Mouse (Mus musculus): ENCODE measurements around the gene Epc2.
"Not testable (repeated sequence)": the region's sequence is repeated elsewhere in the genome, so short reads cannot be mapped to it uniquely, and the experiment has no call there.

Gene Epc2

GRCm38 (mm10) chr2:49471641-49472355 is 20.5 kb downstream of the Epc2 start:
- DNase-seq (ENCODE audit: low spot score): no peak

GRCm38 (mm10) chr2:49472443-49472842 is 21.2 kb downstream of the Epc2 start:
- DNase-seq (ENCODE audit: low spot score): no peak

- no peak for DNase-seq (ENCODE audit: low spot score)
Observed at GRCm38 (mm10) chr2:49482146-49482545, 30.9 kb downstream of the Epc2 start.

GRCm38 (mm10) chr2:49483382-49483781 is 32.1 kb downstream of the Epc2 start:
- DNase-seq (ENCODE audit: low spot score): no peak

GRCm38 (mm10) chr2:49501435-49501834 is 50.1 kb downstream of the Epc2 start:
- DNase-seq (ENCODE audit: low spot score): no peak

GRCm38 (mm10) chr2:49503596-49503995 is 52.3 kb downstream of the Epc2 start:
- DNase-seq (ENCODE audit: low spot score): no peak

- DNase-seq (ENCODE audit: low spot score): not testable (repeated sequence)
Observed at GRCm38 (mm10) chr2:49505151-49505550, 53.9 kb downstream of the Epc2 start.

GRCm38 (mm10) chr2:49510832-49511231 is 59.5 kb downstream of the Epc2 start:
- no peak for DNase-seq (ENCODE audit: low spot score)

- no peak for DNase-seq (ENCODE audit: low spot score)
Observed at GRCm38 (mm10) chr2:49516011-49516410, 64.7 kb downstream of the Epc2 start.

- DNase-seq (ENCODE audit: low spot score): no peak
Observed at GRCm38 (mm10) chr2:49520409-49520808, 69.1 kb downstream of the Epc2 start.

GRCm38 (mm10) chr2:49520989-49521388 is 69.7 kb downstream of the Epc2 start:
- DNase-seq (ENCODE audit: low spot score): no peak

- DNase-seq (ENCODE audit: low spot score): no peak
Observed at GRCm38 (mm10) chr2:49521564-49521963, 70.3 kb downstream of the Epc2 start.

GRCm38 (mm10) chr2:49522578-49522977 is 71.3 kb downstream of the Epc2 start:
- no peak for DNase-seq (ENCODE audit: low spot score)

GRCm38 (mm10) chr2:49537147-49537546 is 85.9 kb downstream of the Epc2 start:
- DNase-seq (ENCODE audit: low spot score): no peak

- no peak for DNase-seq (ENCODE audit: low spot score)
Observed at GRCm38 (mm10) chr2:49538056-49538455, 86.8 kb downstream of the Epc2 start.

- no peak for DNase-seq (ENCODE audit: low spot score)
Observed at GRCm38 (mm10) chr2:49539745-49540144, 88.5 kb downstream of the Epc2 start.

- DNase-seq (ENCODE audit: low spot score): no peak
Observed at GRCm38 (mm10) chr2:49547813-49548212, 96.5 kb downstream of the Epc2 start.

- DNase-seq (ENCODE audit: low spot score): no peak
Observed at GRCm38 (mm10) chr2:49548492-49548891, 97.2 kb downstream of the Epc2 start.

GRCm38 (mm10) chr2:49553096-49553495 is 101.8 kb downstream of the Epc2 start:
- DNase-seq (ENCODE audit: low spot score): no peak

GRCm38 (mm10) chr2:49557339-49557738 is 106.1 kb downstream of the Epc2 start:
- DNase-seq (ENCODE audit: low spot score): no peak

- no peak for DNase-seq (ENCODE audit: low spot score)
Observed at GRCm38 (mm10) chr2:49558361-49558760, 107.1 kb downstream of the Epc2 start.

GRCm38 (mm10) chr2:49562688-49563350 is 111.5 kb downstream of the Epc2 start:
- DNase-seq (ENCODE audit: low spot score): no peak

- DNase-seq (ENCODE audit: low spot score): peak; percentile 35
Observed at GRCm38 (mm10) chr2:49569862-49570777, 118.8 kb downstream of the Epc2 start.
